17 mouse cellular contexts compared by ENCODE assay signal in genomic region chr14:54214477-54214876, GRCm38 (mm10). TPM values are rescaled to one million over a fixed set of nuclear protein-coding genes. Genes with fewer than 3 reads are reported as not detected.
A peak's percentile ranks its signal among the peaks of the same experiment; 100 is the strongest.
DNase-seq lines count a peak whose midpoint lies in the region; ATAC-seq and TF ChIP-seq lines count a peak whose summit lies in the region.
"Had no signal": no experiment of that assay in that cellular context is flagged by ENCODE, and none has a peak within 500 bp of the region (broad histone marks: within the 10 kb centered on the region; RNA-seq: fewer than 3 reads in every experiment).

No protein-coding gene starts in this region.

- H3K9ac ChIP-seq in heart, embryonic 15.5 days: no peak overlapping the region
- H3K9ac ChIP-seq in liver, adult 2 months (ENCODE audit: low read depth, low read length): no peak overlapping the region
- no peak overlapping the region for H3K9ac ChIP-seq in liver, embryonic 11.5 days (ENCODE audit: low read depth, low read length)
- H3K9ac ChIP-seq: neural tube, embryonic 13.5 days; stomach, embryonic 15.5 days had no signal

- H3K4me3 ChIP-seq in heart, embryonic 15.5 days: no peak overlapping the region
- H3K4me3 ChIP-seq in liver, adult 2 months (ENCODE audit: insufficient read depth, low read depth, low read length): no peak overlapping the region
- H3K4me3 ChIP-seq in liver, embryonic 11.5 days (ENCODE audit: low read depth, low read length): no peak overlapping the region
- no peak overlapping the region for H3K4me3 ChIP-seq in embryonic facial prominence, embryonic 10.5 days
- H3K4me3 ChIP-seq: neural tube, embryonic 13.5 days; stomach, embryonic 15.5 days had no signal

- no peaks in the 10 kb centered on the region for H3K9me3 ChIP-seq in heart, embryonic 15.5 days (replicated peaks)
- no peaks in the 10 kb centered on the region for H3K9me3 ChIP-seq in liver, embryonic 11.5 days (ENCODE audit: control insufficient read depth, low read length)
- no peaks in the 10 kb centered on the region for H3K9me3 ChIP-seq in embryonic facial prominence, embryonic 10.5 days
- H3K9me3 ChIP-seq: G1E; neural tube, embryonic 13.5 days; stomach, embryonic 15.5 days had no signal

- intact Hi-C loops in heart, postnatal 10 days (cut with DNase I): no loop called here

- no peaks in the 10 kb centered on the region for H3K79me2 ChIP-seq in liver, adult 2 months (ENCODE audit: control insufficient read depth, insufficient read depth, low read length)

- peak overlapping the region; percentile 59 for H3K27ac ChIP-seq in heart, embryonic 15.5 days
- H3K27ac ChIP-seq in liver, adult 2 months (replicated peaks; ENCODE audit: insufficient read depth, low read depth, low read length): 0 out of 2 replicates have a peak overlapping the region, but pooled peaks have one; percentile 31
- no peak overlapping the region for H3K27ac ChIP-seq in liver, embryonic 11.5 days (ENCODE audit: low read depth, low read length)
- H3K27ac ChIP-seq in embryonic facial prominence, embryonic 10.5 days (replicated peaks): peak overlapping the region; percentile 48; the same call in 1 of the 2 replicates
- H3K27ac ChIP-seq: stomach, embryonic 15.5 days had no signal

- 0 out of 2 replicates have a peak, but pooled peaks have one; percentile 20 for ATAC-seq in heart, embryonic 15.5 days (replicated peaks; ENCODE audit: insufficient number of reproducible peaks, insufficient read depth, low FRiP score, low read depth)
- ATAC-seq in liver, embryonic 11.5 days (replicated peaks; ENCODE audit: low FRiP score): no peak
- no peak for ATAC-seq in activated CD4-positive, CD25-positive, alpha-beta regulatory T cell, adult 4 months
- ATAC-seq: forebrain, embryonic 16.5 days had no signal

- 30% methylated on average over 2 of the region's 2 CpGs for WGBS in heart, embryonic 15.5 days
- WGBS in liver, adult 2 months: 55% methylated on average over 2 of the region's 2 CpGs
- WGBS in liver, embryonic 11.5 days: 36% methylated on average over 2 of the region's 2 CpGs
- WGBS in embryonic facial prominence, embryonic 10.5 days: 42% methylated on average over 2 of the region's 2 CpGs

- no peaks in the 10 kb centered on the region for H3K36me3 ChIP-seq in heart, embryonic 15.5 days
- no peaks in the 10 kb centered on the region for H3K36me3 ChIP-seq in liver, adult 2 months (ENCODE audit: control insufficient read depth, insufficient read depth, low read length)
- H3K36me3 ChIP-seq in liver, embryonic 11.5 days (ENCODE audit: control insufficient read depth, insufficient read depth, low read length): no peaks in the 10 kb centered on the region
- no peaks in the 10 kb centered on the region for H3K36me3 ChIP-seq in embryonic facial prominence, embryonic 10.5 days (replicated peaks)
- H3K36me3 ChIP-seq: G1E; neural tube, embryonic 13.5 days; stomach, embryonic 15.5 days had no signal

- DNase-seq in heart, postnatal 10 days: no peak
- DNase-seq in liver, adult 2 months (ENCODE audit: extremely low read depth, low read depth, low spot score): peak; percentile 19
- no peak for DNase-seq in liver, embryonic 11.5 days (ENCODE audit: low spot score)
- no peak for DNase-seq in embryonic facial prominence, embryonic 10.5 days (ENCODE audit: low spot score)
- DNase-seq in kidney, postnatal 14 days: peak; percentile 38
- no peak for DNase-seq in urinary bladder, postnatal 36 days (ENCODE audit: low spot score in 2 of 2)
- DNase-seq: adrenal gland, postnatal 10 days; cerebellum, adult 9-10 months; embryo, embryonic 11 days; gastrocnemius, postnatal 14 days; thymus, postnatal 25 days had no signal

- no peak for TF ChIP-seq CTCF in liver, adult 2 months (IDR thresholded peaks at IDR 0.05; ENCODE audit: low read depth, low read length)

- no peak overlapping the region for H3K4me2 ChIP-seq in heart, embryonic 15.5 days
- no peak overlapping the region for H3K4me2 ChIP-seq in liver, embryonic 11.5 days
- H3K4me2 ChIP-seq: neural tube, embryonic 13.5 days; stomach, embryonic 15.5 days had no signal

- TF ChIP-seq POLR2A in liver, adult 2 months (IDR thresholded peaks at IDR 0.05; ENCODE audit: extremely low read depth, insufficient read depth, low read length): no peak

- no peaks in the 10 kb centered on the region for H3K27me3 ChIP-seq in heart, embryonic 15.5 days
- no peaks in the 10 kb centered on the region for H3K27me3 ChIP-seq in liver, adult 2 months (ENCODE audit: control insufficient read depth, insufficient read depth, low read length)
- peaks cover 3% of the 10 kb centered on the region; the same call in 1 of the 2 replicates for H3K27me3 ChIP-seq in liver, embryonic 11.5 days (replicated peaks; ENCODE audit: control insufficient read depth, insufficient read depth, low read length)
- H3K27me3 ChIP-seq in embryonic facial prominence, embryonic 10.5 days (replicated peaks; ENCODE audit: low read depth, poor library complexity, severe bottlenecking): no peaks in the 10 kb centered on the region
- H3K27me3 ChIP-seq: neural tube, embryonic 13.5 days; stomach, embryonic 15.5 days had no signal

- peaks cover 6% of the 10 kb centered on the region; the same call in 1 of the 2 replicates for H3K4me1 ChIP-seq in heart, embryonic 15.5 days (replicated peaks)
- H3K4me1 ChIP-seq in liver, adult 2 months (ENCODE audit: control insufficient read depth, insufficient read depth, low read length): 0 out of 2 replicates have a peak, but pooled peaks cover 2% of the 10 kb centered on the region
- no peaks in the 10 kb centered on the region for H3K4me1 ChIP-seq in liver, embryonic 11.5 days (replicated peaks; ENCODE audit: control insufficient read depth, insufficient read depth, low read length)
- peaks cover 26% of the 10 kb centered on the region for H3K4me1 ChIP-seq in embryonic facial prominence, embryonic 10.5 days
- H3K4me1 ChIP-seq: stomach, embryonic 15.5 days had no signal

RNA-seq across cellular contexts. Expression of gene Dad1, which starts 39.4 kb away (rescaled TPM):
- 355 and 362 TPM in 2 replicates for polyA plus RNA-seq in heart, embryonic 15.5 days (2015; fragmentation: Nextera tagmentation; extraction: Ambion mirVana)
- 100 to 1,000 TPM; 121 TPM for total RNA-seq in heart, postnatal 10 days (2021)
- total RNA-seq in liver, adult 2 months (2014; rRNA removed): 39.4 and 57.1 TPM in 2 replicates
- 546 and 638 TPM in 2 replicates for polyA plus RNA-seq in liver, adult 2 months (2012; rRNA removed)
- polyA plus RNA-seq in liver, embryonic 11.5 days (2014; fragmentation: Nextera tagmentation; extraction: Ambion mirVana): 309 and 312 TPM in 2 replicates
- 229 and 238 TPM in 2 replicates for polyA plus RNA-seq in embryonic facial prominence, embryonic 10.5 days (2016; fragmentation: Nextera tagmentation; extraction: Ambion mirVana)
- 100 to 1,000 TPM; 424 to 425 TPM for polyA plus RNA-seq in activated CD4-positive, CD25-positive, alpha-beta regulatory T cell, adult 4 months (2017; shearing (Covaris generic))

RNA-seq across cellular contexts. Expression of gene Abhd4, which starts 39.5 kb away (rescaled TPM):
- 96.0 and 106 TPM in 2 replicates for polyA plus RNA-seq in heart, embryonic 15.5 days (2015; fragmentation: Nextera tagmentation; extraction: Ambion mirVana)
- total RNA-seq in heart, postnatal 10 days (2021): 10 to 100 TPM; 55.9 to 67.1 TPM
- 22.1 and 25.2 TPM in 2 replicates for total RNA-seq in liver, adult 2 months (2014; rRNA removed)
- 33.5 and 38.4 TPM in 2 replicates for polyA plus RNA-seq in liver, adult 2 months (2012; rRNA removed)
- polyA plus RNA-seq in liver, embryonic 11.5 days (2014; fragmentation: Nextera tagmentation; extraction: Ambion mirVana): 27.6 and 28.2 TPM in 2 replicates
- 37.3 and 39.9 TPM in 2 replicates for polyA plus RNA-seq in embryonic facial prominence, embryonic 10.5 days (2016; fragmentation: Nextera tagmentation; extraction: Ambion mirVana)
- polyA plus RNA-seq in activated CD4-positive, CD25-positive, alpha-beta regulatory T cell, adult 4 months (2017; shearing (Covaris generic)): 10 to 100 TPM; 16.3 to 16.9 TPM

Comparison
In these comparisons a context has a peak if more than half of its experiments do, and no peak if none do; other contexts are left out.
1. DNase-seq: peak in liver, adult 2 months (single experiment) and kidney, postnatal 14 days (single experiment); none in heart, postnatal 10 days (0 of 2), liver, embryonic 11.5 days (single experiment), embryonic facial prominence, embryonic 10.5 days (single experiment) and urinary bladder, postnatal 36 days (0 of 2).